Mouse (Mus musculus) cortical plate, adult 2 months (tissue): ENCODE measurements around the gene Bcor. TPM values are rescaled to one million over a fixed set of nuclear protein-coding genes. Genes with fewer than 3 reads are reported as not detected.

ENCODE experiments used
- H3K27ac ChIP-seq: fragments of 200-500 bp; 2 replicates; pipeline ENCODE4 v1.5.1; 2012; ENCODE audit warnings: low read length, control low read depth, inconsistent platforms; ENCODE audit not compliant: insufficient read depth
- H3K4me1 ChIP-seq: fragments of 200-500 bp; 2 replicates; pipeline ENCODE4 v1.6.1; 2011; ENCODE audit warnings: low read length; ENCODE audit not compliant: control insufficient read depth, insufficient read depth
- H3K4me3 ChIP-seq: fragments of 200-500 bp; 2 replicates; pipeline ENCODE4 v1.5.1; 2011; ENCODE audit warnings: mild to moderate bottlenecking, low read length, control low read depth; ENCODE audit not compliant: insufficient read depth
- CTCF ChIP-seq: fragments of 200-500 bp; IDR thresholded peaks from 2 replicates; pipeline ENCODE4 v1.5.1; 2011; ENCODE audit warnings: mild to moderate bottlenecking, control low read depth, low read length; ENCODE audit not compliant: insufficient read depth; ENCODE audit errors: extremely low read depth
- POLR2A ChIP-seq: fragments of 200-500 bp; IDR thresholded peaks from 2 replicates; pipeline ENCODE4 v1.6.1; 2011; ENCODE audit warnings: mild to moderate bottlenecking, low read length, control low read depth; ENCODE audit not compliant: insufficient read depth; ENCODE audit errors: extremely low read depth
- polyA plus RNA-seq: library from polyadenylated mRNA; depleted of rRNA; stranded (reverse); fragments of >200 nt; gene quantifications from 2 replicates; pipeline ENCODE4 v1.2.3, GENCODE M21; 2012

Gene Bcor
- polyA plus RNA-seq, 1 experiment = 17.7 TPM

DNA sequence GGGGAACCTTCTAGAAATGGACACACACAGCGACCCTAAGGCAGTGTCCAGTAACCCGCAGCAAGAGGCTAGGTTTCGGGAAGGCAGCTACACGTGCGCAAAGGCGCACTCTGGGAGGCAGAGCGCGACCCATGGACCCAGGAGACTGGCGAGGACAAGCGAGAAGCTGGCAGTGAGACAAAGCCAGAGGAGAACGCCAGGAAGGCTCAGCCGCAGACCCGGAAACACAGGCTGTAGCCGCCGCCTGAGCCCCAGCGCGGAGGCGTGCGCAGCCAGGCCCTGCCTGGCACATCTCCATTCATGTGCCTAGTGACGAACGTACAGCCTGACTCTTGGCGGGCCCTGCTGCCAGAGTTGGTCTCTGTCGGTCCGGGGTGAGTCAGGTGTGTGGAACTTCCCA is 30.9 kb downstream of the Bcor start:
- Histone ChIP-seq H3K4me3 (no peak overlapping the region; the same call in 1 of the 2 replicates), H3K4me1 (no peaks in the 10 kb centered on the region), H3K27ac (no peak overlapping the region)
- TF ChIP-seq POLR2A (no peak), CTCF (no peak)

DNA sequence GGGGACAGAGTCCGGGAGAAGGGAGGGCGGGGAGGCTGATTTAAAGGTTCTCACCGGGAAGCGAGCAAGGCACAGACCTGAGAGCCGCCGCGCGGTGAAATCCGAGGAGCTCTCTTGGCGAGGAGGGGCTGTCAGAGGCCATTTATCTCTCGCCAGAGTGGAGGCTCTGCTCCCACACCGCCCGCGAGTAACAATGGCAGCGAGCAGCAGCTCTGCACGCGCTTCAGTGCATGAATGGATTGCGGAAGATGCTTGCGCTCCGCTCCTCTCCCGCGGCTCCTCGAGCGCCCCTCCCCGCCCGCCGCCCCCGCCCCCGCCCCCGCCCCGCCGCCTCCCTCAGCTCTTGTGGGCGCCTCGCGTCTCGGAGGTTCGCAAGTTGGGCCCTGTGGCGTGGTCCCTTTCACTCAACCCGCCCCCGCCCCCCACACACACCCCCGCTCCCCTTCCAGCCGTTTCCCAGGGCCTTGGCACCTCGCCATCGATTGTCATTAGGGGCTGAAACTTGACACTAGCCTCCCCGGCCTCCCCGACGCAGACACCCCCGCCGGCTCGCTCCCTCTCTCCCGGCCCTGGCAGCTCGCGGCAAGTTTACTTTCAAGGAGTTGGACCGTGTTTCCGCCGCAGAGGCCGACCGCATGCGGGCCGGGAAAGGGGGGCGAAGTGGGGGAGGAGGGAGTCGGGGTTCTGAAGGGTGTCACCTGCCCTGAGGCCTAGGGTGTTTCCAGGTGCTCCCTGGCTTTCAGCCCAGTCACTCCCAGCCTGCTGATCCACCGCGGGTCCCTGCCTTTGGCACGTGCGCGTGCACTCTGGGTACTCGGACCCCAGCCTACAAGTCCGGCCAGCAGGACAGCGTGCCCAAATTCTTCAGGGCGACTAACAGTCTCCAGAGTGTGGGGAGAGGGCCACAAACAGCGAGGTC is 31.7 kb downstream of the Bcor start:
- TF ChIP-seq POLR2A (no peak), CTCF (no peak)
- H3K4me3 ChIP-seq = peak overlapping the region; percentile 56
- no peak overlapping the region for H3K27ac ChIP-seq
- no peaks in the 10 kb centered on the region for H3K4me1 ChIP-seq

DNA sequence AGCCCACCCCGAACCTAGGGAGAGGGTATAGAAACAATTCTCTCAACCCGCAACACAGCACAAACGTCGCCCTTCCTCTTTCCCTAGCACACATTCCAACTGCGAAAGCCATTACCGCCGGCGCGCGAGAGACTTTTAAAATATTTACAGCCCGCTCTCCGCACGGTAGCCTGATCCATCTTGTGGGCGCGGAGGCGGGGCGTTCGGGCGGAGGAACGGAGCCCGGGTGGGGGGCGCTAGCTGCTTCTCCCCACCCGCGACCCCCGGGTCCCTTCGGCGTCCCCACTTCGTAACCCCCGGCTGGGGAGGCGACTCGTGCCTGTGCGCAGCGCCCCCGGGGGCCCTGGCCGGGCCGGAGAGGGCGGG is 32.4 kb downstream of the Bcor start:
- Histone ChIP-seq H3K4me3 (peak overlapping the region; percentile 56), H3K27ac (no peak overlapping the region), H3K4me1 (no peaks in the 10 kb centered on the region)
- TF ChIP-seq POLR2A (no peak), CTCF (no peak)

DNA sequence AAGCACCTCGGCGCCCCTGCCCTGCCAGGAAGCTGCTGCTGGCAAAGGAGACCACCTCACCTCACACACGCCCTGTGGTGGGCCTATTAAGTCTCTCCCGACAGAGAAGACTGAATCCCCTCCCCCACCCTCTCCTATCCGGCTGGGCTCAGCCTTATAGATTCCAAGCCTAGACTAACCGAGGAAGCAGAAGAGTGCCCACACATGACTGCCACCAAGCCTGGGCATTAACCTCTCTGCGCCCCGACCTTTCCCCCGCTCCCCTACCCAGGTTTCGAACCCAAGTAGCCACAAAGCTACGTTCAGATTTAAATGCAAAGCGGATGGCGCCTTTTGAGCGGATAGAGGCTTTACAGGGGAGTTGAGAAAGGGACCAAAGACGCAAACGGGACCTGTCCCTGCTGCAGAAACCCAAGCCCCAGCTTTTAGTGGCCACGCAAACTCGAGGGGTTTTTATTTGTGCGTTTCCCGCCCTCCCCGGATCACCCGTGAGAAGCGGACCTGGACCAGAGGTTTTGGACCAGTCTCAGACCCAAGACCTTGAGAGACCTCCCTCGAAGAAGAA is 33.0 kb downstream of the Bcor start:
- peak overlapping the region; percentile 56; the same call in 1 of the 2 replicates for H3K4me3 ChIP-seq
- TF ChIP-seq CTCF (no peak), POLR2A (no peak)

DNA sequence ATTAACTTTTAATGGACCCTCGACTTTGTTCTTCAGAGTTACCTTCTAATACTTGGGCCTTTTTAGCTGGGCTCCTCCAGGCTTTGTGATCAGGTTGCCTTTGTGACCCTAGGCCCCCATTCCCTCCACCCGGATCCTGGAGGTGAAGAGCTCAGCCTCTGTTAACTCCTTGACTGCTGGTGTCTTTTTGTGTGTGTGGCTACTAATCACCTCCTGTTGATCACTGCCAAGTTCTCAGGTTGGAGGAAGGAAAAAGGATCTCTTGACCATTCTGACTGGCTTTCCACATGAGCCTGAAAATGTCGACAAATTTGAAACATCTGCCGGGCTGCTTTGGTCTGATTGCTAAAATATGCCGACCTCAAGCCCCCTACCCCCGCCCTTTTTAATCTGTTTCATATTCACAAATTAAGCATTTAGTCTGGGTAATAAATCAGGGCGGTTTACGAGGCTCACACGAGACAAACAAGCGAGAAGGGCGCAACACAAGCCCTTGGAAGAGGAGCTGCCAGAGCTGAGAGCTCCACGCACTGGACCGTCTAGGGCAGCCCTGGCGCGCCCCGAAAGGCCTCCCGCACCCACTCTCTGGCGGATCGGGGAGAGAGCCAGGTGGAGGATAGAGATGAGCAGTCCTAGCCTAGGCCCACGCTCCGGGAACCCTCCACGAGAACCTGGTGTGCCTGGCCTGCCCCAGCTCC is 33.6 kb downstream of the Bcor start:
- Histone ChIP-seq H3K27ac (no peak overlapping the region), H3K4me1 (no peaks in the 10 kb centered on the region), H3K4me3 (no peak overlapping the region)
- TF ChIP-seq CTCF = no peak
- no peak for TF ChIP-seq POLR2A

More for the DNA sequence above, 33.0 kb downstream of the Bcor start:
- H3K27ac ChIP-seq = no peak overlapping the region
- H3K4me1 ChIP-seq = no peaks in the 10 kb centered on the region

DNA sequence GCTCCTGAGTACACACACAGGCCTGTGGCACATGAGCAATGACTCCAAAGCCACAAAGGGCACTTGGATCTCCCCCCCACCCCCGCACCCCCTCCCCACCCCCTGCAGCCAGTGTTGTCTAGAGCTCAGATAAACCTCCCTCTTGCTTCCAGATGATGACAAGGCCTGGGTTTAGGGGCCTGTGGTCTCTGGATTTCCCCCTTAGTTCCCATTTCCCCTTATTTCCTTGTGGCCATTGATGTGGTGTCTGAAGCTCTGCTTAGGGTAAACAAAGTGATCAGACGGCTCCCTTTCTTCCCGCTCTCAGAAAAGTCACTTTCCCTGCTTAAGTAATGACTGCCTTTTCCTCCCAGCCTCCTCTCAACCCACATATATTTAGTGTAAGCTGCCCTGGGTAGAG is 35.6 kb downstream of the Bcor start:
- H3K4me1 ChIP-seq = no peaks in the 10 kb centered on the region
- H3K27ac ChIP-seq = no peak overlapping the region
- TF ChIP-seq CTCF (no peak), POLR2A (no peak)
- H3K4me3 ChIP-seq = no peak overlapping the region

DNA sequence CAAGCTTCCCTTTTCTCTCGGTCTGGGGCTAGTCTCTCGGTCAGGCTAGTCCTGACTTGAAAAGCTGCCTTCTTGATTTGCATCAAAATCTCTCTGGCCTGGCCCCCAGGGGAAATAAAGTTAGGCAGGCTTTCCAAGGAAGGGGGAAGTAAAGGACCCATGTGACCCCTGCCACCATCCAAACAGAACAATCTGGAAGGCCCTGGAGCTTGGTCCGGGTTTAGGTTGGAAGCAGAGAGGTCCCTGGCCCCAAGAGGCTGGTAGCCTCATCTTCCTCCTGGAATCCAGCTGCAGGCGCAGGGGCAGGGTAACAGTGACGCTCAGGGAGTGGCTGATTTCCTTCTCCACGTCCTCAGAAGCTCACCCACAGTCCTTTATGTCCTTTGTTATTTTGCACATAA is 36.5 kb downstream of the Bcor start:
- Histone ChIP-seq H3K4me1 (no peaks in the 10 kb centered on the region), H3K27ac (no peak overlapping the region), H3K4me3 (no peak overlapping the region)
- TF ChIP-seq CTCF (no peak), POLR2A (no peak)

DNA sequence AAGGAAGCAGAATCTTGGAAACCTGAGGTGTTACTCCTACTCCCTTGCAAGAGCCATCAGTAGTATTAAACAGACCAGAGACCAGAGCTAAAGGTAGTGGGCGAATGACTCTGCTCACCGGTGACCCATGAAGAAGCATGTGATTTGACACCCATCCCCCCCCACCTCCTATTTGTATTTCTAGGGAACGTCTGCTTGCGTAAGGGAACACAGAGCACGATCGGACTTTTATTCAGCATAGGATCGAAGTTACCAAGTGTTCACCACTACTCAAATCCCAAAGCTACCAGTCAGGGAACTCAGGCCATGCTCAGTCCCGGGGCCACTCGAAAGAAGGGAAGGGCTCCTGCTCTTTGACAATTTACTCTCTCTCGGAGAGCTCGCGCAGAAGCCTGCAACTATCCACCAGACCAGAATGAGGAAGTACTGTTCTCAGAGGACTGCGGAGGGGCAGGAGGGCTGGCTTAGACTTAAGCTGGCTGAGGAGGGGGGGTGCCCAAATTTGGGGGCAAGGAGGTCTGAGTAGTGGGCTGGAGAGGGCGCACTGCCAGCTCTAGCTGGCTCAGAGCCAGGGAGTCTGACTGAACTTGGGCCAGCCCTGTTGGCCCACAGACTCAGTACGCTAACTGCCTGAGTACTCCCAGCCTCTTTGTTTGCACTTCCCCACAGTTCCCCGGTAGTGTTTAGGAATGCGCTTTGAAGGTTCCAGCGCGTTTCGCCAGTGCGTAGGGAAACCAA is 37.4 kb downstream of the Bcor start:
- no peak overlapping the region for H3K4me3 ChIP-seq
- H3K27ac ChIP-seq = 0 out of 2 replicates have a peak overlapping the region, but pooled peaks have one; percentile 50
- TF ChIP-seq POLR2A (no peak), CTCF (no peak)
- no peaks in the 10 kb centered on the region for H3K4me1 ChIP-seq

DNA sequence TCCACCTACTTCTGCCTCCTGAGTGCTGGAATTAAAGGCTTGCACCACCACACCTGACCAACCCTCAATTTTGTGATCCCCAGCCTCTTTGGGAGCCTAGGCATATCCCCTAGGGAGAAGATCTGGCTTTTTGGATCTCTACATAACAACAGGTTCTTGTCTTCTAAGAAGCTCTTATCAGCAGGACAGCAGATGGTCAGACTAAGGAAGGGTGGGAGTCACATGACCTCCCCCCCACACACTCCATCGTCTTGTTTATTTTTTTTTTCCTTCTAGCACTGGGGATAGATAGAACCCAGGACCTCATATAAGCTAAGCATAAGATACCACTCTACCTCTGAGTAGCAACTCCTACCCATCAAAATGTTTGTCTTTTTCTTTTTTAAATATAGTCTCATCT is 40.7 kb downstream of the Bcor start:
- no peak for TF ChIP-seq CTCF
- TF ChIP-seq POLR2A = no peak
- Histone ChIP-seq H3K4me1 (no peaks in the 10 kb centered on the region), H3K4me3 (no peak overlapping the region), H3K27ac (no peak overlapping the region)
